Mouse (Mus musculus) gastrocnemius, postnatal 4 days (tissue): Measurements from ENCODE around the gene Derl3. TPM values are rescaled to one million over a fixed set of nuclear protein-coding genes. Genes with fewer than 3 reads are reported as not detected.
"Not testable (repeated sequence)": the region's sequence is repeated elsewhere in the genome, so short reads cannot be mapped to it uniquely, and the experiment has no call there.

Experiments
- DNase-seq, 2 experiments: peaks; one replicate each; pipeline ENCODE4 v3.0.0; 2021 to 2022; ENCODE audit warnings: low spot score in 2 of 2, mixed read lengths in 2 of 2
- total RNA-seq, 2 experiments: library from RNA; stranded (reverse); gene quantifications; 2 replicates each; pipeline ENCODE4 v1.2.3; 2021

The Derl3 gene
- total RNA-seq, 2 experiments from 2014 or later = 0.96 to 1.0 TPM

DNA sequence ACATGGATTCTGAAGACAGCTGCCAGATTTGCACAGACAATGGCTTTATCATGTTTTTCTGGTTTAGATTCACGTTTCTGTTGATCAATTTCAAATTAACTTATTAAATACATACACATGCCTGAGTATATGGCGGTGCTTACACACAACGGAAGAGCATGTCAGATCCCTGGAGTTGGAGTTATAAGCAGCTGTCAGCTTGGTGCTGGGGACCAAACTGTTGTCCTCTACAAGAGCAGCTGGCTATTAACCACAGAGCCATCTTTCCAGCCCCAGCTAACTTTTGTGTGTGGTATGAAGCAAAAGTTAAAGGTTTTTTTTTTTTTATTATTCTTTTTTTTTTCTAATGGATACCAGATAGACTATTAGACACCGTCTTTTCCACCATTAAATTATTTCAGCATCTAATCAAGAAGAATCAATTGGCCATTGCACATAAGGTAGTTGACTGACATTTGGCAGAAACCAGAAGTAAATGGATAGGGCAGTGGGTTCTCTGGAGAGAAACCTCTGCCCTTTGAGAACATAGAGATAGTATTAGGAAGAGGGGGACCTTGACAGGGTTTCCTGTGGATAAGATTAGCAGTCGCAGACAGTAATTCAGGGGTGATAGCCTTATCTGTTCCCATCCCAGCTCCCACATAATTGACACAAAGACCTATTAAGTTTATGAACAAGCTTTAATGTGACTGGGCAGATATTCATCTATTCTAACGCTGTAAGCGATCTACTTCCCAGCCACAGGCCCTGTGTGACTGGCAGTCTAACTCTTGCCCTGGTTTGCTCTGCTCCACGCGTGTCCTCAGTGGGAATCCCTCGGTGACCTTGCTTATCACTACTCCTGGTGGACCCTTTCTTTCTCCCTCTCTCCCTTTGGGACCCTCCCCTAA lies 20.9 kb upstream of the Derl3 start:
- no peak for DNase-seq

DNA sequence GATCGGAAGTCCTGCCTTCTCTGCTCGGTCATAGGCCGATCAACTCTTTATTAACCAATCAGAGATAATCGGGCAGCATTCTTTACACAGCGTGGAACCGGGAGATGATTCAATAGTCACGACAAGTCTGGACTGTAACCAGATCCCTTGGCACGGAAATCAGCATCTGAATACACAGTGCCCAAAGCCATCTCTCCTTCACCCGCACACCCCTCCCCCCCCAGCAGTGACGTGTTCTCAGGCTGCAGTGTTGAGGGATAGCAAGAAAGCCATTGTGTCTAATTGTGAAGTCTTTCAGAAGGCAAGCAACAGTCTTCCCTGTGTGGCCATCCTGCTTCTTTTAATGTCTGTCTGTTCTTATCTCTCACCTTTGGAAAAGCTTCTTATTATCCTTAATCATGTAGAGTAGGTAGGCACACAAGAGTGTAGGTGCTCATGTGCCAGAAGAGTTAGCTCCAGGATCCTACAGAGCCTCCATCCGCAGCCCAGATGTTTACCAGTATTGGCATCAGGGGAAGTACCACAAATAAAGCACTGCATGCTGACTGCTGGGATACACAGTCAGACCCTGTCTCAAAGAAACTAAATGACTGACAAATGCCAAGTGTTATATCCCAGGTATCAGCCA lies 20.2 kb upstream of the Derl3 start:
- DNase-seq = peak; percentile 48 to 63

DNA sequence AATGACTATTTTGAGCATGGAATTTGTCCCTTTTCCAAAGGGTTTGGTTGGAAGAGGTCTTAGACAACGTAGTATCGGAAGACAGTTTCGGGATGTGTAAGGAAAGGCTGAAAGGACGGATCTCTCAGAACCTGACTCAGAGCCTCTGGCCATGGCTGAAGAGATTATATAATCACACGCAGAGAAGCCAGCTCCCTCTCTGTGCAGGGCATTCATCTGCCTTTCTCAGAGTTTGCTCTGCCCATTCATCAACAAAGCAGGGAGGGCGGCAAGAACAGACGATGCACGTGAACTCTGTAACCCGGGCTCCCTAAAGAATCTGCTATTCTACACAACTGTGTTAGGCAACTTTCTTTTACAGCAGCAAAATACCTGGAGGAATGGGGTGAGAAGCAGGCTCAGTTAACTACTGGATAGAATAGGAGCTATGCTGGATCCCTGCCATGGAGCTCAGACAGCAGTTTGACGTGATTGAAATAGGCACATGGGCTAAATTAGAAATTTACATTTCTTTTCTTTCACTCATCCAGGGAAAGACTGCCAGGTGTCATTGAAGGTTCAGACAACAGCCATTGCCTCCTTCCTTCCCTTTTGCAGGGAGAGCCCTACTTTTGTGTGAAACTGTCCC lies 19.6 kb upstream of the Derl3 start:
- no peak for DNase-seq

DNA sequence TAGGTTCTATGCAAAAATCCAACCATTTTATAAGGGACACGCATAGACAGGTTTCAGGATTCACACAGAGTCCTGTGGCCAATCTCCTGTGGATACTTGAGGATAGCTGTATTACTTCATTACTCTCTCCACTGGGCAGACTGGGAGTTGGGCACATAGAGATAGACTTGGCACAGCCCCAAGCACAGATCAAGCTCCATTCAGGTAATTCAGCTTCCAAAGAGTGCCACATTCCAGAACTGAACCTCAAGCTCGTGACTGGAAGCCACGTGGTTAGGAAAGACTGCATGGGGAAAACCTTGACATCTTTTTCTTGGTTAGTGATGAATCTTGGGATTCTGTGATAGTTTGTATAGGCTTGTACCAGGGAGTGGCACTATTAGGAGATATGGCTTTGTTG lies 14.4 kb upstream of the Derl3 start:
- no peak for DNase-seq

DNA sequence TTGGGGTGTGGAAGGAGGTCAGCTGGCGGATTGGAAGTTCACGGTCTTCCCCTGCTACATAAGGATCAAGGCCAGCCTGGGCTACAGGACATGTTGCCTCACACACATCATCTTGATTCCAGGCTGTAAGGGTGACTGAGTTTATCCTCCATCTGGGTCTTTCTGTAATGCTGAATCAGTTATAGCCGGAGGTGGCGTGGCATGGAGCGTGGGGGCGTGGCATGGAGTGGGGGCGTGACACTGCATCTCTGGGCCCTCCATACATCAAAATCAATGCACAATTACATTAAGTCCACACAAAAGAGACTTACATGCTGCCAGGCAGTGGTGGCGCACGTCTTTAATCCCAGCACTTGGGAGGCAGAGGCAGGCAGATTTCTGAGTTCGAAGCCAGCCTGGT lies 12.9 kb upstream of the Derl3 start:
- DNase-seq = no peak

DNA sequence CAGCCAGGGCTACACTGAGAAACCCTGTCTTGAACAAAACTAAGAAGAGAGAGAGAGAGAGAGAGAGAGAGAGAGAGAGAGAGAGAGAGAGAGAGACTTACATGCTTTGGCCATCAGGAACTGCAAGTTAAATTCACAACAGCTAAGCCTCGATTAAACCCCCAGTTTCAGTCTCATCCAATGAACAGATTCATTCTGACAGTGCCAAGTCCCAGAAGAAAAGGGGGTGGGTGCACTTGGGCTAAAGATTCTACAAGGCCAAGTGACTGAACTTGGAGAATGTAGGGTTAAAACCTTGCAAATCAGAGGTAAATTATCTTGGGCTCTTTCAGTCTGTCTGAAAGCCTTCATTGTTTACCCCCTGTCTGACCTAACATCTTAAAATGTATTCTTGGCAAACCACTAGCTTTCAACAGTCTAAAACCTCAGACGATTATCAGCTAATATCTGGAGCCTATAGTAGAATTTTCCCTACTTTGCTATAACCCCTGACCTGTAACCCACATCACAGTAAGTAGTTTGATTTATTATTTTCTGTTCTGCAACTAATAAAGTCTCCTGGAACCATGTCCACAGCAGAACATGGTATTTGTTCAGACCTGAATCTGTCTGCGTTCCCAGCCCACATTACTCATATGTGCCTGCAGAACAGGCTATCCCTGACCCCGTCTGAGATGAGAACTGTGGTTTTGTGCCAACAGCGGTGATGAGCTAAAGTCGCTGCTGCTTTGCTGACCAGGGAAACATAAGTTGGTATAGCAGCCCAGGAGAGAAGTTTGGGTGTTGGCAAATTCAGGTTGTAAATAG lies 12.2 kb upstream of the Derl3 start:
- DNase-seq = no peak

DNA sequence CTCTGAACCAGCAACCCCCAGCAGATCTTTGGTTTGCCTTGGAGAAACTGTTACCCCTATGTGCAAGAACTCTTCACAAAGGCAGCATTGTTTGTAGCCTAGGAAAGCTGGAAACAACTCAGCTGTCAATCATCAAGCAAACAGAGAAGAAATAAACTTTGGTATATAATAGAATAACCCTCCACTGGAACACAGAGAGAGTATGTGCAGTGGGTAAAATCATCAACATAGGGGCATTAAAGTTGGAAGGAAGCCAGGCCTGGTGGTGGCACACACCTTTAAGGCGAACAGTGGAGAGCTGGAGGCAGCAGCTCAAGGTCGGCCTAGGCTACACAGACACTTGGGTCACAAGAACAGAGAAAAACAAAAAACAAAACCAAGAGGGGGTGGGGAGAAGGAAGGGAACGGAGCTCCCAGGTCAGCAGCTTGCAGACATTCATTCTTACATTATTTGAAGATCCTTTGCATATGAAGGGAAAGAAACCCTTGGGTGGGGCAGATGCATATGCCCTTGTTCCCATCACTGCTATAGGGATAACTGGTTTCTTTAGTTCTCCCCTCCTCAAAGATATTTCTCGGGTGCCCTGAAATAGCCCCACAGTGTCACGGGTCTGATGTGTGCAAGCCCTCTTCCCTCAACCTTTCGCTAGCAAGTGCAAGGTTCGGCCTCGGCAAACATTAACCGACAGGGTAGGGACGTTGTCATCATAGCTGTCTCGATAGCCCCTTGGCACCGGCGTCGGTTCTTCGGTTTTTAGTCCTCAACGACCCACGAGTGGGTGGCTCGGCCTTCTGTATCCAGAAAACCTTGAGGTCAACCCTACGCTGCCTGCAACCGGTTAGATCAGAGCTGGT lies 11.4 kb upstream of the Derl3 start:
- no peak for DNase-seq

DNA sequence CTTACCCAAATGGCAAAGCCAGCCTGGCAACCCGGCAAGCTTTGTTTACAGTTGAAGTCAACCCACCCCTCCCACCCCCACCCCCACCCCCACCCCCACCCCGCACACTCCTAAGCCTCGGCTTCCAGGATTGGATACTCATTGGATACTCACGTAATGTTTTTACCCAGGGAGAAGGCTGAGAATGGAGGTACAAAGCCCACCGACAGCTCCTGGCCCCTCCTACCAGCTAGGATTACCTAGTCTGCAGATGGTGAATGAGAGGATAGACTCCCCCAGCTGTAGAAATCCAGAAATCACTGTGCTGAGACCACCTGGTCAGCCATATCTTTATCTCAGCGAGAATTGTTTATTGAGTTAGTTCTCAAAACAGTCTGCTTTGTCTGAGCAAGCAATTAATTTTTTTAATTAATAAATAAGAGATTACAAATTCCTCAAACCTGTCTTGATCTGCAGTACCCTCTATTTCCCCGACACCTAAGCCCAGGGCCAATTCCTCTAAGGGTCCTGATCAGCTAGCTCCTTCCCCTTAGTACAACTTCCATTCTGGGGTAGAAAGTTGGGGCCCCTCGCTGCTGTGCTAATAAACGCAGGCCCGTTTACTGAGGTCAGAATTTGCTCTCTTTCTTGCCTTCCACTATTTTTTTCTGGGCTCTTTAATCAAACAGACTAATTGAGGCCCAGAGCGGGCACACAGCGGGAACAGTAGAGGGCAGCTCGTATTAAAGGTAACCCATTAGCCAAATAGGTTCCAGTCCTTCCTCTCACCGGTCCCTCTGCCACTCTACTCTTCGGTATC lies 10.6 kb upstream of the Derl3 start:
- DNase-seq = no peak

DNA sequence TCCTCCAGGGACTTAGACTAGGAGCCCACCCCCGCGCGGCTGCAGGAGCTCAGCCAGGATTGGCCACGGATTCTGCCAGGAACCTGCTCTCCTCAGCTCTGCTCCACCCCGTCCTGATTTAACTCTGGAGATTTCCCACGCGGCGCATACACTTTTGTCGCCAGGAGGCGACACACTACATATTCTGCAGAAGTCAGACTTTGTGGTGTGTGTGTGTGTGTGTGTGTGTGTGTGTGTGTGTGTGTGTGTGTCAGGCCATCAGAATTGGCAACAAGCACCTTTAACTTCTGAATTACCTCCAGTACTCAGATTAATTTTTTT lies 10.0 kb upstream of the Derl3 start:
- DNase-seq = peak; percentile 48 to 73

DNA sequence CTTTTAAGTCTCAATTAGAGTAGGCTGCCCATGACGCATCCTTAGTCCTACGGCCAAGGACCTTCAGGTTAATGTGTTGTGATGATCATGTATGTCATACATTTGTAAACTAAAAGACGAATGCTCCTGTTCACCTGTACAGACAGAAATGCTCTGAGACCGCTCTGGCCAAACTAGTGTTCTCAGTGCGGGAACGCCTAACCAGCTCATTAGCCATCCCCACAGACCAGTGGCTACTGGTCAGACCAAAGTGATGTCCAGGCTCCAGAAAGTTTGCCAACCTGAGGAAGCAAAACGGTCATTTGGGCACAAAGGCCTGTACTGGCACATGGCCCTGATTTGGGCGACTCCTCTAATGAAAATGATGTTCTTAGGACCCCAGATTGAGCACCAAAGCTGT lies 8.5 kb upstream of the Derl3 start:
- no peak for DNase-seq

DNA sequence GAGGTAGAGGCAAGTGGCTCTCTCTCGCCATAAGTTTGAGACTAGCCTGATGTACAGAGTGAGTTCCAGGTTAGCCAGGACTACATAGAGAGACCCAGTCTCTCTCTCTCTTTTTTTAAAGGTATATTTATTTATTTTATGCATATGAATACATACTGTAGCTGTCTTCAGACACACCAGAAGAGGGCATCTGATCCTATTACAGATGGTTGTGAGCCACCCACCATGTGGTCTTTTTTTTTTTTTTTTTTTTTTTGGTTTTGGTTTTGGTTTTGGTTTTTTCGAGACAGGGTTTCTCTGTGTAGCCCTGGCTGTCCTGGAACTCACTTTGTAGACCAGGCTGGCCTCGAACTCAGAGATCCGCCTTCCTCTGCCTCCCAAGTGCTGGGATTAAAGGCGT lies 5.7 kb upstream of the Derl3 start:
- DNase-seq = not testable (repeated sequence)

DNA sequence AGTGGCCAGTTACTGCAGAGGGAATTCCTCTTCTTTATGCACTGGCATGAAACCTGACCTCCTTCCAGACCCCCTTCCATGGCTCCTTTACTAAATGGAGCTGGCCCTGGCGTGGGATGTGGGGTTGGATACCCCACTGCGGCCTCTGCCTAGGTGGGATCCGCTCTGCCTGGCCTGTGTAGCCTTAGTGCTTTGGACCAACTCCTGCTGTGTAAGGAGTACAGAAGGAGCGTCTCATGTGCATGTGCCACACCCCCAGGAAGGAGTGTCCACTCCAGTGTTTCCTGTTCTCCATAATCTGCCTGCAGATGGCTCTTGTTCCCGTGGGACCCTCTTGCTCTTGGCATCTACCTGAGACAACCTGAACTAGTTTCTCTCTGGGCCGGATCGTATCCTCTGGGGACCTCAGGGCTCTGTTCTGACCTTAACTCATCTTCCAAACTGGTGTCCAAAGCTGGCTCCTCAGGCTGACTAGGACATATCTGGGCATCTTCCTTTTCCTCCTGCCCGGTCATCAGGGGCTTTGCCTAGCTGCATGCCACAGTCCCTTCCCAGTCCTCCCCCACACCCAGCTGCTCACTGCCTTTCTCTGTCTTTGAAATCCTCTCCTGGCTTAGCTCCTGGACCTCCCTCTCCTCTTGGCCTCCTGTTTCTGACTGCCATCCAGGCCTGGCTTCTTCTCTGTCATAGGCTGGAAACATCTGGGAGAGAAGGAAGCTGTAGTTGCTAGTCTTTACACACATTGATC lies 3.6 kb upstream of the Derl3 start:
- no peak for DNase-seq

DNA sequence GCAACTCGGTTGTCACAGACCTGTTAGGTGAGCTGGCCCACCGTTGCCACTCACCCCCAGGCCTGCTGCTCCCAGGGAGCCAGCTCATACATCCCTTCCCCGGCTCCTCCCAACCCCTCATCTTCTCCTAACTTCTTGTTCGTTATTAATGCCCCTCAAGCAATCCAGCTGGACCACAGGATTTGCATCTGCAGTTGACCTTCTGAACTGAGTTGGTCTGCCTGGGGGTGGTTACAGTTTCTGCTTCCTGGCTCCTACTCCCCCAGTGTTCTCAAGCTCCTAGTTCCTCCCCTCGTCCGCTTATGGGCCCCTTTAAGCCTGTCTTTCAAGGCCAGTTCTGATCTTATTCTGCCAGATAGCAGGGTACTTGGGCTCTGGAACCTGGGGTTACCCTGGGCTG lies 1.4 kb downstream of the Derl3 start:
- DNase-seq = no peak

DNA sequence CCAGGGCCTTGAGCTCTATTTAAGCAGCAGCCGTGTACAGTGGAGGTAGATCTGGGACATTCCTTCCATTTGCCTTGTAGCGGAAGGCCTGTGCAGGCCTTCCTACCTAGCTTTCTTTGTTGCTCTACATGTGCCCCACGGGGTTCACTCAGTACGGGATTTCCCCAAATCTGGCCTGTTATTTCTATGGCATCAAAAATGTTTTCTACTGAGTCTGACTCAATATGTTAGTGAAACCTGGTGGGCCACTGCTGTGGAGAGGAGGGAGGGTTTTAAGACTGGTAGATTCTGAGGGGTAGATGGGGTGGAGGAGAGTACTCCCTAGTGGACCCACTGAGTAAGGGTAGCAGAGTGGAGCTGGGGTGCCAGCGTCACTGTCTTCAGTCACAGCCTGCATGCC lies 2.5 kb downstream of the Derl3 start:
- DNase-seq = no peak

DNA sequence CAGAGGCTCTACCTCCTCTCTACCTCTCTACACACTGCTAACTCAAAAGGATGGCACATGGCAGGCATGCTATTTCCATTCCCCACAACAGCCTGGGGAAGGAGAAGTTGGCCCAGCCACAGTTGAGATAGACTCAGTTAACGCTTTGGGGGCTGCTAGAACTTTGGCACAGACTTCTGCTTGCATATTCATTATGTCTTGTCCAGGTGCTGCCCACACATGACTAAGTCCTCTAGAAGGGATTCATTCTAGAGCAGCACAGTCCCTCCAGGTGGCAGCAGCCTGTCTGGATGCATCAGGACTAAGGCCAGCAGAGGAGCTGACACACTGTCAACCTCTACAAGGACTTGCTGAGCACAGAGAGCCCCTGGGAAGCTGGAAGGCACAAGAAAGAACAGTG lies 3.0 kb downstream of the Derl3 start:
- DNase-seq = no peak

DNA sequence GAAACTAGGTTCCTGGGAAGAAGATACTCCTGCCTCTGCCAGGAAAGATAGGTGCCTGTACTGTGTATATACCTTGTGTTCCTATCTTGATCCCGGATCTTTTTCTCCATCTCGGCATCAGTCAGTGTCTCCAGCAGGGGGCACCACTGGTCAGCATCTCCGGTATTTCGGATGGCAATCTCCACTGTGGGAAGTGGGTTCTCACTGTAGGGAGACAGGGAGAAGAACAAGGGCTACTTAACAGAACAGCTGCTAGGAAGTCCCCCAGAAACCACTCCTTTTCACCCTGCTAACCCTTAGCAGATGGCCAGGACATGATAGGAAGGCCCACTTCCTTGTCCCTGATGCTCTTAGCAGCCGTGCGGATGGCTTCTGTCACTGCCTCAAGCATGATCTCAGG lies 4.2 kb downstream of the Derl3 start:
- peak; percentile 56 to 80 for DNase-seq

DNA sequence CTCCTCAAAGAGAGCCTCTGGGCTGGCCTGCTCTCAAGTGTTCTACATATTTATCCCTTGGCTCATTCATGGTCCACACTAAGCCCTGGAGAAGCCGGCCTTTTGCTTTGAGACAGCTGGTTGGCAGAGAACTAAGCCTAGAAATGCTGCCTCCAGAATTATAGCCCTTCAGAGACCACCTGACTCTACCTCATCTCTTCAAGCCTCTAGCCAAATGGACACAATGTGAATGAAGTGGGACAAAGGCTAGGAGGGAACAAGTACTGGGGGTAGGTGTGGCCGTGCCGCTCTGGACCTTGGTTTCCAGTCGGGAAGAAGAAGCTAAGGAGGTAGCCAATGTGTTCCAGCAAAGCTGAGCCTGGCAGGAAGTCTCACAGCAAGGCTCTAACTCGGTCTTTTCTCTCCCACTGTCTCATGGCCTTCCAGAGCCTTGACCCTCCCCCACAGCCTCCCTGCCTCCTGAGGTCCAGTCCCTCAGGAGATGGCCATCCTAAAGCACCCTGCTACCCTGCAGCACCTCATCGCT lies 4.9 kb downstream of the Derl3 start:
- no peak for DNase-seq

DNA sequence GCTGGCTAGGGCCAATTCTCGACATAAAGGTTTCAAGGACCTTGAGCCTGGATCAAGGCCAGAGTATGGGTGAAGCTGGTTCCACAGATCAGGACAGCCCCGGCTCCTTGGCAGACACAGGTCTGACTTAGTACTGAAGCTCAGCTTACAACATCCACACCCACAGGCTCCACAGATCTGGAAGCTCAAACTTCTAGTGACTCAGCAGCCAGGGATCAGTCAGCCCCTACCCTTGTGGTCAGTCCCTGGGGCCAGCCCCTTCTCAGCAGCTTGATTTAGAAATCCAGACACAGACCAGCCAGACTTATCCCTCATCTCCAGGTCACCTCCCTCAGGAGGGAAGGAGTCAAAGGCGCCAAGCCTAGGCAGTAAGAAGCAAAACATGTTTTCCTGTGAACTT lies 5.6 kb downstream of the Derl3 start:
- peak in 1 of 2 experiments; percentile 57 for DNase-seq

DNA sequence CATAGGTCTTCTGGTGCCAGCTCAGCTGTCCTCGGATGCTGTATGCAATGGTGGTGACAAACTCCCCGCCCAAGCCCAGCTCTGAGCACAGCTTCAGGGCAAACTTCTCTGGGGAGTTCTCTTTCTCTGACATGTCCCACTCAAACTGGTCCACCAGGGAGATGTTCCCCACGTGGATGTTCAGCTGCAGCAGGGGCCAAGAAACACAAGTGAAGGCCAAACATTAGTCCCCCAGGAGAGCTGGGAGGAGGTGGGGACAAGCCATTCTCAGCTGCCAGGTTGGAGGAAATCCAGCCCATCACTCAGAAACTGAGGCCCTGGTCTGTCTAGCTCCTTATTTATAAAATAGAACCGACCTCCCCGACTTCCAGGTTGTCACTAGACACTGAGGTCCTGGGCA lies 11.2 kb downstream of the Derl3 start:
- no peak for DNase-seq
